Mouse (Mus musculus) induced T-regulatory cell, adult 2 months (primary cell): ENCODE measurements around the gene Pacrg.

Experiments
- DNase-seq: peaks from one replicate; pipeline ENCODE4 v3.0.0-alpha.2; 2012; ENCODE audit warnings: low read depth

Gene Pacrg

DNA sequence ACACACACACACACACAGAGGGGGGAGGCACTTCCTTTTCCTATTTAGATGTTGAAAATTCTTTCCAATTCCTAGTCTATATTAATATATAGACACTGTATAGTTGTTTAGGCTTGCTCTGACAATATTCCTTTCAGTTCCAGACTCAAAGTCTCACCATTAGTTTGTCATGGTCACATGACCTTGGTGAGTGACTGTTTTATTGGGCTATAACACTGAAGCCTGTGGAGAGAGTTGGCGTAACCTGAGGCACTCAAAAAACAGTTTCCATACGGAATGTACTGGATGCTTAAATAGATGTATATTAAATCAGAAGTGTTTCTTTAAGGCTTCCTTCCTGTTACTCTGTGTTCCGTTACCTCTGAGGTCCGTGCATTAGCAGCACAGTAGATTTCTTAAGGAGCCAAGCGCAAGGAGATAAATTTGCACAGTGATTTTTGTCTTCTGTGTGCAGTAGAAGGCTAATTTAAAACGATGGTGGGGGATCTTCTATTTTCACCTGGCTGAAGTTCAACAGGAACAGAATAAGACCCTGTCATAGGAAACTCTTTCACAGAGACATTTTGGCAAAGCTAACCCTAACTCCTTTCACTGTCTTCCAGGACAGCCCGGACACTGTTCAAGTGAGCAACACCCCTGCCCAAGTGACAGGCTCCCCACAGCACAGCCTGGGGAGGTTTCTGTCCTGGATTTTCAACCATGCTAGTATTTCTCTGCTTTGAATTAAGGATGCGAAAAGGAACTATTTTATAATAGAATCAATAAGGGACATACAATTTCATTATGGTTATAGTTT is 349.5 kb downstream of the Pacrg start:
- no peak for DNase-seq

DNA sequence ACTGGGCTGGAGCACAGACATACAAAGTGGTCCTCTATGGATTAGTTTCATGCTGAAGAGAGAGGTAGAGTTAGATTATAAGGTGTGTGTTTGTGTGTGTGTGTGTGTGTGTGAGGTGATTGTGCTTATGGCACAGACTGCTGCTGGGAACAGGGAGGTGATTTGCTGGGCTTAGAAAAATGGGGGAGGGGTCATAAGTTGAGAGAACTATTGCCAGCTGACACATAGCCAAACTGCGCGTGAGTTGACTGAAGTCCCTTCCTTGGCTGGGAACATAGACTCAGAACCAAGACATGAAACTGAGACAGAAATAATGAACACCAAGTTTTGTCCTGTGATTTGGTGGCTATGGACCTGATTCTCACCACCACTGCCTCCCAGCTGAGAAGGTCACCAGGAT is 351.2 kb downstream of the Pacrg start:
- no peak for DNase-seq

DNA sequence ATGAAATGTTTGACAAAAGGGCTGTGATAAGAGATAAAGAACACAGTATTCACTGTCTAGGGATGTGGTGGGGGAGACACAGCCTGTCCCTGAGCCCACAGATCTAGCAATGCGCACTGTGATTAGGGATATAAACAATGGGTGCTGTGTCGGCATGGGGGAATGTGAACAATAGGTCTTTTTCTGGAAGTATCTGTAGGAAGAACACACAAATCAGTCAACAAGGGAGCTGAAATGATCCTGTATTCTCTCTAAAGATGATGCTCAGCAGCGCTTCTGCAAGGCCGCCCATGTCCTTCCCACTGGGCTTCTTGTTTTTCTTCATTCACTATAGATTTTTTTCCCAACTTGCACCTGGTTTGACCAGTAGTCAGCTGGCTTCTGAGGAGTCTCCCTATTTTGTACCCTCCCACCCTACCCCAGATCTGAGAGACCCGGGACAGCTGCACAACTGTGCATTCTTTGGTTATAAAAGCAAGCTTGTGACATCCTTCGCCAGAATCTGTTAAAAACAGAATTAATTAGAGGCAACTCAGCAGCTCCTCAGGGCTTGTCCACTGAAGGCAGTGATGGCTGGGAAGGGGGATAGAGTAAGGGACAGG is 356.1 kb downstream of the Pacrg start:
- DNase-seq = no peak

DNA sequence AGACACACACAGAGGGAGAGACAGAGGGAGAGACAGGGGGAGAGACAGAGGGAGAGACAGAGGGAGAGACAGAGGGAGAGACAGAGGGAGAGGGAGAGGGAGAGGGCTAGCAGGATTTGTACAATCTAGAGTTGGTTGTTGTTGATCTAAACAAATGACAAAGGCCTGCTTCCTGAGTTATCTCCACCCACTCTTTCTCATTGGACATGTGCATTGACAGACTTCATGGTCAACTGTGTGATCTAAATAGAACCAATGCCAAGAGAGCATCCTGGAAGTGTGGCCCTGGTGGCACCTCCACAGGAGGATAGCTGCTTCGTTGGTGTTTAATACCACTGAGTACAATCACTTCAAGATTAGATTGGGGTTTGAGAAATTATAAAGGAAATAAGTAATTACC is 359.0 kb downstream of the Pacrg start:
- no peak for DNase-seq

DNA sequence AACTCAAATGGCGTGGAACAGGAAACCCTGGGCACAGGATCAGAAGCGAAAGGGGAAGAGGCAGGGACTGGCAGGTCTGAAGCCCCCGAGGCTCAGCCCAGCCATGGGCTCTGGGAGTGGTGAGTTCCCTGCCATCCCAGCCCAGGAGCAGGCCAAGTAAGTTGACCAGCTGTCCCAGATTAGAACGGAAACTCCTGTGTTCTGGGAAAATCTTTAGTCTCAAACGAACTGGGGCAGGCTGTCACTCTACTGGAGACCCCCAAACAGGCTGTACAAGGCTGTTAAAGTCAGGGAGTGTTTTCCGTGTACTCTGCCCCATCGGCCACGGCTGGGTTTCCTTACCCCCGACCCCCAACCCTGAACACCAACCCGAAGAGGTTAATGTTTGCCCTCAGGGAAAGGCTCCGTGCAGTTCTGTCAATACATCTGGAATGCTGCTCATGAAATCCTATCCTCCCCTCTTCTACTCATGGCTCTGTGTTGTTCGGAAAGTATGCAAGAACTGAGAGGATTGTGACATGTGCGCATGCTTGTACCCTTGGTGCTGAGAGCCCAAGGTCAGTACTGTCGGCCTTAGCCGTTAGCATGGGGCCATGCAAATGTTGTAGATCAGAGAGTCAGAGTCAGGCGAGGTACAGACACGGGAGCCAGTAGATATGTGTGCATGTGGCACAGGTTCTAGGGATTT is 360.9 kb downstream of the Pacrg start:
- no peak for DNase-seq

DNA sequence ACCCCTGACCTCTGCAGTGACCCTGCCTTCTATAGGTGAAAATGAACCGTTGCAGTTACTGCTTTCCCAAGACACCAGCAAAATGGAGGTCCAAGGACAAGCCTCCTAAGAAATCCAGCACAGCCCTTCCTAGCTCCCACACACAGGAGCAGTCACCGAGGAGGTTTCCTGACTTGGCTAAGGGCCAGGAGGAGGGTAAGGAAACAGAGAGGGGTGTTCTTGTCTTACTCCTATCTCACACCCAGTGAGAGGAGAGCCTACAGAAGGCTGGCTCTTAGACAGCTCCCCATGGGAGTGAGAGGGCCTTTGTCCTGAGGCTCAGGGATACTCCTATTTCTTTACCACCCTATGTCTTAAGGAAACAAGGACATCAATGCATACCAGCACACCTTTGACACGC is 361.7 kb downstream of the Pacrg start:
- no peak for DNase-seq

DNA sequence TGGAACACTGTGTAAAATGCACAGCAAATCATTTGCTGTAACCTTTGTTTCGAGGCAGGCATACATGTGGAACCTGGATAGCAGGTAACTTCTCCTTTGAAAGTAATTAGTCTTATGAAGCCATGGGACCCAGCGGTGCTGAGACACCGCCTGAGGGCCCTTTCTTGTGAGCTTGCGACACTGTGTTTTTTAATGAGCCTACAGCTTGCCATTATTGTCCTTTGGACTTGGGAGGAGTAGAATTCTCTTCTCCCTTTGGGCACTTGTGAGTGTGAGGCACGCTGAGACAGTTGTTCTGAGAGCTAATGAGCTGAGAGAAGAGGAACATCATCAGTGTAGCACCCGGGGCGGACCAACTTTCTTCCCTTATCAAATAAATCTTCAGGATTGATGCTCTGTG is 363.3 kb downstream of the Pacrg start:
- no peak for DNase-seq

DNA sequence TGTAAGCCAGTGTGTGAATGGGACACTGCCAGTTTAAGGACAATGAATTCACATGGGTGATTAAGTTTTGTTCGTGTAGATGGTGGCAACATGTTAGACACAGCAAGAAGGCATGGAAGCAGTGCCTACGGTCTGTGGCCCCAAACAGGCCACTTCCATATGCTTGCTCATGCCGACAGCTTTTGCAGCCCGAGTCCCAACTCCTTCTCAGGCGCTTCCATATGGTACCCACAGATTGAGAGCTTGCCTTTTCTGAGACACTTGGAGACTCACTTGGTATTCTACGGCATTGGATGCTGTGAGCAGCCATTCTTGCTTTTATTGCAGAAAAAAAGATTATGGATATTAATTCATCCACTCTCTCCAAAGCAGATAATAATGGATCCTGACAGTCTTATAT is 365.1 kb downstream of the Pacrg start:
- no peak for DNase-seq

DNA sequence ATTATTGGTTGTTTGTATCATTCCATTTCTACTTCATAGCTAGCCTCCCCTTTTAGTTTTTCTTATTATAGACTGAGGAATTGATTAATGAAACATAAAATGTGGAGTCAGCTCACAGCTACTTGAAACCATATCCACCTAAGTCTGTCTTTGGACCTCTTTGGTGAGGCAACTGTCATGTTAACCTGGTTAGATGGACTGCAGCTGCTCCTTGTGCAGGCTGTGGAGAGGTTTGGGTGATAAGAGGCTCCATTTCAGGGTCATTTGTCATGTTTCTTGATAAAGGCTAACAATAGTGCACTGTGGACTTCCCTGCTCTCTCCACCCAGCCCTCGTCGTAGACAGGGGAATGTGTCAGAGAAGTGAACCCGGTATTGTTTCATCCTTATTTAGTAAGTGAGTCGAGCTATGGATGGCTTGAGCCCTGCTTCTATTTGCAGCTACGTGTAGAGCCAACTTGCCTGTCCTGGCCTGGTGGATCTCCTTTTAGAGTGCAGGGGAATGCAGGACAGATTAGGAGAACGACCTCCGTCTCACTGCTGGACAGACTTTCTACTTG is 366.2 kb downstream of the Pacrg start:
- DNase-seq = no peak

DNA sequence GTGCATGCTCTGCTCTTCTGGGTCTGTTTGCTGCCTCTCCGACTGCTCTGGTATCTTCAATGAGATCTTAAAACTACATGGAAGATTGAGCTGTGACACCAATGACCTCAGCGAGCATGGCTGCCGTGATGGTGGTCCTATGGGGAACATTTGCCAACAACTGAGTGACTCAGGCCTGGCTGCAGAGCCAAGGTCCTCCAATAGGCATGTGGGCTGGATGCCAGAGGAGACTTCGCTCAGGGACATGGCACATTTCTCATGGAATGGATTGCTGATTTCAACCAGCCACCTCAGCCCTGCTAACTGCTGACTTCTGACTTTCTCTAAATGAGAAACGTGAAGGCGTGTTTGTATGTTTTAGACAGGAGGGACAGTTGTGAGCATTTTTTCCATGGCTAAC is 366.9 kb downstream of the Pacrg start:
- no peak for DNase-seq

DNA sequence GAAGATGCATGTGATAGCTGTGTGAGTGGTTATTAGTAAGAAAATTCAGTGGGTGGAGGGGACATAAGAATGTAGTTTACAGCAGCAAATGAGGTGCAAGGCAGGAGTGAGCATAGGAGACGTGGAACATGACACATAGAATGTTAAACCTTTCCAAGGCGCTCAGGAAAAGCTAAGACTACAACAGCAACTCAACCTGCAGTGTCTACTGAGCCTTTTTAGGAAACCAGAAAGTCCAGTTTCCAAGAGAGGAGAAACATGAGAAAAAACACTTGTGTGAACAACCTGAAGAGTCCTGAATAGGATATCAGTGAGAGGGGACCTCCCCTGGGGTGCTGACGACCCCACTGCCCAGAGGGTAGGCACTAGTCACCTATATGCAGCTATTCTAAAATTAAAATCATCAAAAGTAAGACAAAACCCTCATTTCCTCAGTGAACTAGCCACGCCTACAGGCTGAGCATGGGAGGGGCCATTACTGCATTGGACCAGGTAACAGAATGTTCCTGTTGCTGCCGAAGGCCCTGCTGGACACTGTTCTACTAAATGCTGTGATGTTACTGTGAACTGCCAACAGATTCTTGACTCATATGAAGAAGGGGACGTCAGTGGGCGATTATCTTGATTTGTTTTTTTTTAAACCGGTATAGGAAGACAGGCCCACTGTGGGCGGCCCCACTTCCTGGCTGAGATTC is 370.1 kb downstream of the Pacrg start:
- no peak for DNase-seq

DNA sequence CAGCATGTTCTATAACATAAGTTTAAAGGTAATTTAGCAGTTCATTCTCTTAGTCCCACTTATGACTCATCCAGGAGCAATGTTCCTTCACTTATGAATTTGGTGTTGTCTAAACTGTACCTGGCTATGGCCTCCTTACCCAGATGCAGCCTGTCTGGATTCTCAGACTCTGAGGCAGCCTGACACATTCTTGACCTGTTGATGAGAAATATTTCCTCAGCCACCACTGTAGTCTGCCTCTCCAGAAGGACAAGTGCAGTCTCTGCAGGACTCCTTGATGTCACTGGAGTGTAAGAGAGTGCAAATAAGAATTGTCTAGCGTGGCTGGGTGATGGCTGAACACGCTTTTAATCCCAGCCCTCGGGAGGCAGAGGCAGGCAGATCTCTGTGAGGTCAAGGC is 373.0 kb downstream of the Pacrg start:
- no peak for DNase-seq

DNA sequence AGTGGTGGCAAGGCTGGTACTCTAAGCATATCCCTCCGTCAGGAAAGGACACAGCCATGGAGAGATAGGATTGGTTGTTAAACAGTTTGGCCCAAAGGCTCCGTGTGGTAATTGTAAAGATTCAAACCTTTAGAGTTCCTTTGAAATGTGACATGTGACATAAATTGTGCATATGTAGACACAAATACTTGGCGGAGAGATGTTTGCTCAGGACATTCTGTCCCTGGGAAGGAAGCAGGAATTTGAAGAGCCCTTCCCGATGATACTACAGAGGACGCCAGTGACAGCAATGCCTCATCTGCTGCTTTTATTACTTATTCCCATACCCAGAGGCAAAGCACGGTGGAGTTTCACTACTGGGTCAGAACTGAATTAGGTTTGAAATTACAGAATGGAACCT is 374.6 kb downstream of the Pacrg start:
- DNase-seq = no peak

DNA sequence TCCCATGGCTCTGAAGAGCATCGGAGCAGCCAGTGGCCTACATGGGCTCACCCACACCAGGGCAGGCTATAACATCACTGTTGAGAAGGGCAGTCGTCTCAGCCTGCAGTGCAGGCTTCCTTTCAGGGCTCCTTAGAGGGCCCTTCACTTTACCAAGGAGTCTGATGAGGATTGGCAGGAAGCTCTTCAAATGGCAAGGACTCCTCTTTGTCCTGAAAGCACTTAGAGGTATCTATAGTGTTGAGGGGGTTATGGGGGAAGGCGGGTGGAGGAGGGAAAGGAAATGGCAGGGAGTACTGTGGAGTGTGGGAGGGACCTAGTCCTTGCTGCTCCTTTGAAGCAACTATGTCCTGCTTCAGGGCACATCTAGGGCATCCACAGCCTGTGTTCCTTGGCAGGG is 375.4 kb downstream of the Pacrg start:
- no peak for DNase-seq

DNA sequence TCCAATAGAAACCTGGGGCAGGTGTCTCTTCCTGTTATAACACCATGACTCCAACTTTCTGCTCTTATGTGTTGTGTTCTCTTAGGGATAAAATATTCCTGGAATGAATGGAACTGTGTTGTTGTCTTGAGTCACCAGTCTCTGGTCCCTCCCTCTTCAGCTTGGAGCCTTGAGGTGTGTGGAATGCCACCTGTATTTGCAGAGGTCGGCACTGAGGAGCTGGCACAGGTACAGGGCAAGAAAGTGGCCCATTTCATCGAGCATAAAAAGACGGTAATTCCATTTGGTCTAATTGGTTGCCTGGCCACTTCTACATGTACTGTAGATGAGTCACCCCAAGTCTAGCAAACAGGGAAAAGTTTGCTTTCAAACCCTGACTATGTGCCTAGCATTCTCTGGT is 376.5 kb downstream of the Pacrg start:
- no peak for DNase-seq

DNA sequence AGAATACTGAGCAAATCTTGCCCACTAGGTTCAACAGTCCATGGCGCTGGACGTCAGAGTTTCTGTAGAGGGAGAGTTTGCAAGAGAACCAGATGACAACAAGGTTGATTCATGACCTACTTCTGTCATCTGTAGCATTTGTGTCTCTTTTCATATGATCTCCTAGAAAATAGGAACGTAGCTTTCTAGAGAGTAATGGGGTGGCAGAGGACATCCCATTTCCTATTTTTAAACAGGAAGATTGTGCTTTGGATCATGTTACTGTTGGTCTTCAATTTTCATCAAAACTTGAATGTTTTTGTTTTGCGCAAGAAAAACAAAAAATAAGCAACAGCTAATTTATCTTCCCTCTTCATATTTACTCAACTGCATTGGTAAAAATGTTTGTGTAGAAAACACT is 379.2 kb downstream of the Pacrg start:
- DNase-seq = no peak

DNA sequence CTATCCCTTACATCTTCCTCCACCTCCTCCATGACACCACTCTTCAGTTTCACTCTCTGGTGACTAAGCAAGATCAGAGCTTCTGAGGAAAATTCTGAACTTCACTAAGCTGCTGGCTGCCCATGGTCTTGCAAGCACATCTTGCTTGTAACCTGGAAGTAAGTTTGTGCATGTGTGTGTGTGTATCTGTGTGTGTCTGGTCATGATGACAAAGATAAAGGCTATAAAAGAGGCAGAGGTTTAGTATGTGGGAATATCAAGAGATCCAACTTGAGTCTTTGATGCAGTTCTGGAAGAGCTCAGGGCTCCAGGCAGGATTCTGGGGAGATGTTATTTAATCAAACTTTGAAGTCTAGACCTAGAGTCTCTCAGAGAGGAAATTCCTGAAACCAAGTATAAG is 381.4 kb downstream of the Pacrg start:
- DNase-seq = no peak

DNA sequence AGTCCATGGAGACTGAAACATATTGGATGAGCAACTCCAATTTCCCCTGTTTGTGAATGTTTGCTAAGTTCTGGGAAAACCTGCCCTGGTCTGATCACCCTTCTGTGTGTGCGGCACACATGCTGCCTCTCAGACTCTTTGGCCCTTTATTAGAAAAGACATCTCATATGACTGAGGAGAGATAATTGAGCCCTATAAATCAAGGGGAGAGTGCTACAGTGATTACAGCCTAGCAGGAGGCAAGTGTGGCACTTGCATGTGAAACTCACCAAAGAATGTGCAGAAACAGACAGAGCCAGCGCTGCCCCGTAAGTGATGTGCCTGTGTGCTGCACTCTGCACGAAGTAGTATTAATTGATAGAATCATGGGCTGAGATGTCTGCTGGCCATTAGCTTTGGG is 383.7 kb downstream of the Pacrg start:
- DNase-seq = no peak

DNA sequence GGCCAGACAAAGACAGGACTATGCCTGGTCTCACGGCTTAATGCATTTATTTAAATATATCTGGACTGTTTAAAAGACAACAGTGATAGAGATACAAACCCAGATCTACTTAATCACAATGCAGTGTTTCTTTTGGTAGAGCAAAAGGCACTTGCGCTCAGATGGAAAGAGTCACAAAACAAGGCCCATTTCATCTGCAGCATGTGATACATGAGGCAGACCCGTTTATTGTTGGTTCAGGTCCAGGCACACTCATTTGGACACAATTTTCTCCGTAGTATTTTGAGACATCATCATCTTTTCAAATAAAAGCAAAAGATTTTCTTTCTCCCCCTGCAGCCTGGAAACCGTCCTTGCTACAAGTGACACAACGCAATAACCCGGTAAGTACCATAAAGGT is 384.1 kb downstream of the Pacrg start:
- no peak for DNase-seq

DNA sequence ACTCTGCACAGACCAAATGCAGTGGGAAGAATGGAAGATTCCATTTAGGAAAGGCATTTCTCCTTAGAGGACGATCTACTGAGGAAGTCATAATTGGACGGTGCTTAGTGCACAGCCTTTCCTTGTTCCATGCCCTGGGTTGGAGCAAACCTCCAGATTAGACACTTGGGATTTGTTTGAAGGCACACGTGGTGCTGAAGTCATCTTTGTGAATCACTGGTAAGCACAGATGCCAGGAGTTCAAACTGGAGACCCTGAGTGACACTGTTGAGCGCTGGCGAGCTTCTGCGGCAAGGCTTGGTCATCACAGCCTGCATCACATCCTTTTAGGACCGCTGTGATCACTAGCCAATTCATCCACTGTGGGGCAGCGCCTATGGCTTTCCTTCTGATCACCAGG is 385.7 kb downstream of the Pacrg start:
- no peak for DNase-seq

DNA sequence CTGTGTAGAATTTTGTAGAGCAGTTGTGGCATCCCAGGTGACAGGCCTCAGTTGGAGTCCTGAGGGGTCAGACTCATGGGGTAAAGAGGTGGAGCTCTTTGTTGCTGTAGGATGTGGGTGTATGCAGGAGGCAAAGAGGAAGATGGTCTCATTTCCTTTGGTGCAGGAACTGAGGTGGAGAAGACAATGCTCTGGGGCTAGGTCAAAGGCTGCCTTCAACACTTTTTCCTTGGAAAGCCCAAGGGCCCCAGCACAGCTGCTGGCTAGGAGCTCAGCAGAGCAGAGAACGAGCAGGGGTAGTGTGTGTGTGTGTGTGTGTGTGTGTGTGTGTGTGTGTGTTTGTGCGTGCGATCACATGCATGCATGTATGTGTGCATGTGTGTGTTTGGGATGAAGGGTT is 387.3 kb downstream of the Pacrg start:
- DNase-seq = no peak

DNA sequence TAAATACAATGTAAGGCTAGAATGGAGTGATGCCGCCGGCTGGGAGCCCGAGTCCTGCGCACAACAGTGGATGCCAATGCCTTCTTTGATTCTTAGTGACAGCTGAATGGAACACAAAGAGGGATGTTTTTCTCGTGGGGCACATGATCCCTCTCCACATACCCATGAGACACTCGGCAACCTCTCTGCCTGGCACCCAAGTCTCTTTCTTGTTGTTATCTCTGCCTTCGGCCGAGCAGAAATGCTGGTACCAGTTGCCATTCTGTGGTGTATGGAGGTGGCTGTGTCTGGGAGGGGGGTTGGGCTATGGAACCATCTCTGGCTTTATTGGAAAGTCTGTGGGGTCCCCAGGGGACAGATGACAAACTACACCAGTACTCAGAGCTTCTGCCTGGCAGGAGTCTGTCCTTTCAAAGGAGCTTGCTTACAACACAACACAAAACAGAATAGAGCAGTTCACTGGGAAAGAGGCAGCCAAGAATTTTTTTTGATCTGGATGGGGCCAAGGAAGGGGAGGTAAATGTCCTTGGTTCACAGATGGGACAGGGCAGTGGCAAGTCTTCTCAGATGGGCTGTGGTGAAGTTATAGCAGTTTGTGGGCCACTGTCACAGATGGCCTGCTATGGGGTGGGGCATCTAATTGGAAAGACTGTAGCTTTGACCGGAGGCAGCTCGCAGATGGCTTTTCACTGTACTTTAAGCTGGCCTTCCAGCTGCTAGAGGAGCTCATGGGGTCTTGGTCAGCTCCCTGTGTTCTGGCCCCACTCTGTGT is 388.6 kb downstream of the Pacrg start:
- DNase-seq = no peak
